Mouse (Mus musculus) hindbrain, embryonic 10.5 days (tissue): ENCODE measurements around the gene Nemf. TPM values are rescaled to one million over a fixed set of nuclear protein-coding genes. Genes with fewer than 3 reads are reported as not detected.

Source experiments
- DNase-seq: peaks from one replicate; pipeline ENCODE4 v3.0.0-alpha.2; 2017; ENCODE audit warnings: low spot score
- H3K27ac ChIP-seq: fragments of 300-500 bp; sonication (generic); 2 replicates; pipeline ENCODE4 v1.5.1; 2016; ENCODE audit warnings: mild to moderate bottlenecking, moderate library complexity
- H3K27me3 ChIP-seq: fragments of 300-500 bp; sonication (generic); 2 replicates; pipeline ENCODE4 v1.6.1; 2016; ENCODE audit warnings: mild to moderate bottlenecking; ENCODE audit not compliant: poor library complexity, insufficient read depth, severe bottlenecking
- H3K36me3 ChIP-seq: fragments of 300-500 bp; sonication (generic); 2 replicates; pipeline ENCODE4 v1.6.1; 2016; ENCODE audit warnings: mild to moderate bottlenecking, moderate library complexity
- H3K4me1 ChIP-seq: fragments of 300-500 bp; sonication (generic); replicated peaks from 2 replicates; pipeline ENCODE4 v1.6.1; 2016; ENCODE audit warnings: mild to moderate bottlenecking
- H3K4me3 ChIP-seq: fragments of 300-500 bp; sonication (generic); 2 replicates; pipeline ENCODE4 v1.5.1; 2016; ENCODE audit warnings: mild to moderate bottlenecking, moderate library complexity
- H3K9me3 ChIP-seq: fragments of 300-500 bp; sonication (generic); 2 replicates; pipeline ENCODE4 v1.6.1; 2016; ENCODE audit warnings: mild to moderate bottlenecking, moderate library complexity
- WGBS: fragments of 180-500 bp; shearing (Covaris S2); methylation state at CpG from one replicate; pipeline ENCODE4 v1.1.7; 2016; 5-methylcytosine and 5-hydroxymethylcytosine counted together
- polyA plus RNA-seq: library from polyadenylated mRNA; unstranded; fragments of >200 nt; fragmentation: Nextera tagmentation; extraction: Ambion mirVana; gene quantifications from 2 replicates; pipeline ENCODE4 v1.2.1, GENCODE M21; 2016

Nemf gene
- polyA plus RNA-seq, 1 experiment from 2014 or later, result 69.6 TPM

GRCm38 (mm10) chr12:69331187-69331586 is 25.8 kb downstream of the Nemf start:
- Histone ChIP-seq H3K27ac (no peak overlapping the region), H3K4me1 (no peaks in the 10 kb centered on the region), H3K4me3 (no peak overlapping the region), H3K27me3 (no peaks in the 10 kb centered on the region), H3K36me3 (peaks cover 96% of the 10 kb centered on the region), H3K9me3 (no peaks in the 10 kb centered on the region)
- DNase-seq, result no peak
- 94% methylated on average over 3 of the region's 3 CpGs for WGBS

- H3K27ac ChIP-seq, result no peak overlapping the region
- DNase-seq, result no peak
- H3K9me3 ChIP-seq, result no peaks in the 10 kb centered on the region
- H3K27me3 ChIP-seq, result no peaks in the 10 kb centered on the region
- peaks cover 94% of the 10 kb centered on the region for H3K36me3 ChIP-seq
- H3K4me1 ChIP-seq, result no peaks in the 10 kb centered on the region
- no peak overlapping the region for H3K4me3 ChIP-seq
Observed at GRCm38 (mm10) chr12:69318431-69318830, 38.5 kb downstream of the Nemf start.

- Histone ChIP-seq H3K9me3 (0 out of 2 replicates have a peak, but pooled peaks cover 4% of the 10 kb centered on the region), H3K4me1 (no peaks in the 10 kb centered on the region), H3K4me3 (no peak overlapping the region), H3K36me3 (peaks cover 99% of the 10 kb centered on the region), H3K27ac (no peak overlapping the region), H3K27me3 (no peaks in the 10 kb centered on the region)
- WGBS, result 96% methylated on average over 4 of the region's 4 CpGs
- no peak for DNase-seq
Observed at GRCm38 (mm10) chr12:69309659-69310058, 47.3 kb downstream of the Nemf start.

- 96% methylated on average over 7 of the region's 7 CpGs for WGBS
- DNase-seq, result no peak
- Histone ChIP-seq H3K9me3 (0 out of 2 replicates have a peak, but pooled peaks cover 4% of the 10 kb centered on the region), H3K4me1 (no peaks in the 10 kb centered on the region), H3K36me3 (peaks cover 100% of the 10 kb centered on the region), H3K27ac (no peak overlapping the region), H3K27me3 (no peaks in the 10 kb centered on the region), H3K4me3 (no peak overlapping the region)
Observed at GRCm38 (mm10) chr12:69306333-69306732, 50.6 kb downstream of the Nemf start.

GRCm38 (mm10) chr12:69304051-69304450 is 52.9 kb downstream of the Nemf start:
- no peak overlapping the region for H3K27ac ChIP-seq
- 94% methylated on average over 2 of the region's 2 CpGs for WGBS
- no peak overlapping the region for H3K4me3 ChIP-seq
- no peaks in the 10 kb centered on the region for H3K27me3 ChIP-seq
- peaks cover 100% of the 10 kb centered on the region for H3K36me3 ChIP-seq
- peaks cover 7% of the 10 kb centered on the region for H3K4me1 ChIP-seq
- DNase-seq, result no peak
- H3K9me3 ChIP-seq, result no peaks in the 10 kb centered on the region

- no peak overlapping the region for H3K4me3 ChIP-seq
- no peaks in the 10 kb centered on the region for H3K27me3 ChIP-seq
- peaks cover 21% of the 10 kb centered on the region for H3K4me1 ChIP-seq
- H3K27ac ChIP-seq, result no peak overlapping the region
- DNase-seq, result no peak
- H3K36me3 ChIP-seq, result peaks cover 90% of the 10 kb centered on the region
- H3K9me3 ChIP-seq, result no peaks in the 10 kb centered on the region
- WGBS, result 95% methylated on average over 12 of the region's 12 CpGs
Observed at GRCm38 (mm10) chr12:69302171-69302570, 54.8 kb downstream of the Nemf start.

GRCm38 (mm10) chr12:69300391-69300790 is 56.6 kb downstream of the Nemf start:
- 88% methylated on average over 2 of the region's 2 CpGs for WGBS
- Histone ChIP-seq H3K27me3 (no peaks in the 10 kb centered on the region), H3K36me3 (peaks cover 72% of the 10 kb centered on the region), H3K9me3 (no peaks in the 10 kb centered on the region), H3K4me1 (peaks cover 32% of the 10 kb centered on the region), H3K27ac (no peak overlapping the region), H3K4me3 (no peak overlapping the region)
- no peak for DNase-seq

- Histone ChIP-seq H3K27ac (no peak overlapping the region), H3K4me3 (no peak overlapping the region), H3K36me3 (peaks cover 67% of the 10 kb centered on the region), H3K9me3 (no peaks in the 10 kb centered on the region), H3K4me1 (peaks cover 32% of the 10 kb centered on the region), H3K27me3 (no peaks in the 10 kb centered on the region)
- DNase-seq, result no peak
- WGBS, result 89% methylated on average over 3 of the region's 3 CpGs
Observed at GRCm38 (mm10) chr12:69299831-69300230, 57.1 kb downstream of the Nemf start.

- Histone ChIP-seq H3K4me3 (no peak overlapping the region), H3K4me1 (peaks cover 32% of the 10 kb centered on the region), H3K9me3 (no peaks in the 10 kb centered on the region), H3K36me3 (peaks cover 61% of the 10 kb centered on the region), H3K27ac (no peak overlapping the region), H3K27me3 (no peaks in the 10 kb centered on the region)
- WGBS, result 80% methylated on average over 12 of the region's 12 CpGs
- no peak for DNase-seq
Observed at GRCm38 (mm10) chr12:69299231-69299630, 57.7 kb downstream of the Nemf start.

- 91% methylated on average over 4 of the region's 4 CpGs for WGBS
- DNase-seq, result no peak
Observed at GRCm38 (mm10) chr12:69298281-69298680, 58.7 kb downstream of the Nemf start.

GRCm38 (mm10) chr12:69297411-69298150 is 59.4 kb downstream of the Nemf start:
- 23% methylated on average over 20 of the region's 20 CpGs for WGBS
- Histone ChIP-seq H3K4me3 (peak overlapping the region; percentile 81), H3K9me3 (no peaks in the 10 kb centered on the region), H3K27me3 (no peaks in the 10 kb centered on the region), H3K4me1 (peaks cover 32% of the 10 kb centered on the region), H3K36me3 (peaks cover 44% of the 10 kb centered on the region), H3K27ac (peak overlapping the region; percentile 100)
- DNase-seq, result peak; percentile 29

More at GRCm38 (mm10) chr12:69298281-69298680, 58.7 kb downstream of the Nemf start:
- Histone ChIP-seq H3K36me3 (peaks cover 51% of the 10 kb centered on the region), H3K27ac (no peak overlapping the region), H3K4me1 (peaks cover 32% of the 10 kb centered on the region), H3K27me3 (no peaks in the 10 kb centered on the region), H3K4me3 (peak overlapping the region; percentile 81), H3K9me3 (no peaks in the 10 kb centered on the region)

- Histone ChIP-seq H3K27ac (peak within 1 kb of the TSS; percentile 100), H3K36me3 (peaks cover 36% of the 10 kb centered on the region), H3K4me3 (peak within 1 kb of the TSS; percentile 81), H3K9me3 (no peaks in the 10 kb centered on the region), H3K27me3 (no peaks in the 10 kb centered on the region), H3K4me1 (peaks cover 32% of the 10 kb centered on the region)
- WGBS, result under 1% methylated on average over 98 of the region's 98 CpGs
- DNase-seq, result peak; percentile 93
Observed at GRCm38 (mm10) chr12:69296511-69297410, 60.2 kb downstream of the Nemf start, which contains the start of gene Klhdc2. TSS of gene Klhdc2 (plus strand) at chr12:69296681.

GRCm38 (mm10) chr12:69295651-69296050 is 61.3 kb downstream of the Nemf start:
- 82% methylated on average over 4 of the region's 4 CpGs for WGBS
- no peaks in the 10 kb centered on the region for H3K27me3 ChIP-seq
- H3K4me3 ChIP-seq, result peak overlapping the region; percentile 81; the same call in 1 of the 2 replicates
- no peak for DNase-seq
- peaks cover 32% of the 10 kb centered on the region for H3K4me1 ChIP-seq
- H3K27ac ChIP-seq, result peak overlapping the region; percentile 100
- no peaks in the 10 kb centered on the region for H3K9me3 ChIP-seq
- H3K36me3 ChIP-seq, result peaks cover 25% of the 10 kb centered on the region
